Mouse (Mus musculus) naive thymus-derived CD4-positive, alpha-beta T cell, adult 2 months (primary cell): ENCODE data around the gene Ctdspl.
A peak's percentile ranks its signal among the peaks of the same experiment; 100 is the strongest.

Source experiments
- DNase-seq: peaks from one replicate; pipeline ENCODE4 v3.0.0-alpha.2; 2011; ENCODE audit warnings: low read depth

The Ctdspl gene

GRCm38 (mm10) chr9:118926111-118926650 is at the start of gene Ctdspl:
TSS of gene Ctdspl (plus strand) at chr9:118926453.
- DNase-seq = peak; percentile 61

GRCm38 (mm10) chr9:118876902-118877301 is 49.4 kb upstream of the Ctdspl start:
- DNase-seq = no peak

GRCm38 (mm10) chr9:118877365-118878008 is 48.8 kb upstream of the Ctdspl start:
- no peak for DNase-seq

- DNase-seq = no peak
Measured at GRCm38 (mm10) chr9:118878596-118878995, 47.7 kb upstream of the Ctdspl start.

GRCm38 (mm10) chr9:118881281-118881945 is 44.8 kb upstream of the Ctdspl start:
- DNase-seq = peak; percentile 64

GRCm38 (mm10) chr9:118881946-118882284 is 44.3 kb upstream of the Ctdspl start:
- DNase-seq = no peak

GRCm38 (mm10) chr9:118883150-118883549 is 43.1 kb upstream of the Ctdspl start:
- DNase-seq = no peak

GRCm38 (mm10) chr9:118885785-118886184 is 40.5 kb upstream of the Ctdspl start:
- DNase-seq = no peak

GRCm38 (mm10) chr9:118887201-118887600 is 39.1 kb upstream of the Ctdspl start:
- DNase-seq = no peak

- DNase-seq = no peak
Measured at GRCm38 (mm10) chr9:118887734-118888133, 38.5 kb upstream of the Ctdspl start.

- peak; percentile 82 for DNase-seq
Measured at GRCm38 (mm10) chr9:118890149-118890548, 36.1 kb upstream of the Ctdspl start.

- no peak for DNase-seq
Measured at GRCm38 (mm10) chr9:118890645-118891044, 35.6 kb upstream of the Ctdspl start.

- DNase-seq = no peak
Measured at GRCm38 (mm10) chr9:118891068-118891467, 35.2 kb upstream of the Ctdspl start.

GRCm38 (mm10) chr9:118891593-118891992 is 34.7 kb upstream of the Ctdspl start:
- no peak for DNase-seq

- no peak for DNase-seq
Measured at GRCm38 (mm10) chr9:118895101-118895500, 31.2 kb upstream of the Ctdspl start.

GRCm38 (mm10) chr9:118900677-118901076 is 25.6 kb upstream of the Ctdspl start:
- DNase-seq = no peak

- no peak for DNase-seq
Measured at GRCm38 (mm10) chr9:118901917-118902316, 24.3 kb upstream of the Ctdspl start.

GRCm38 (mm10) chr9:118907934-118908620 is 18.2 kb upstream of the Ctdspl start:
- DNase-seq = peak; percentile 82

GRCm38 (mm10) chr9:118913048-118913447 is 13.2 kb upstream of the Ctdspl start:
- no peak for DNase-seq

GRCm38 (mm10) chr9:118913613-118914012 is 12.6 kb upstream of the Ctdspl start:
- no peak for DNase-seq

GRCm38 (mm10) chr9:118914589-118914988 is 11.7 kb upstream of the Ctdspl start:
- no peak for DNase-seq

GRCm38 (mm10) chr9:118915290-118915689 is 11.0 kb upstream of the Ctdspl start:
- DNase-seq = peak; percentile 56

- DNase-seq = no peak
Measured at GRCm38 (mm10) chr9:118919672-118920186, 6.5 kb upstream of the Ctdspl start.
